Mouse (Mus musculus) hindbrain, embryonic 13.5 days (tissue): Measurements from ENCODE around the gene Rraga. TPM values are rescaled to one million over a fixed set of nuclear protein-coding genes. Genes with fewer than 3 reads are reported as not detected.

Source experiments
- ATAC-seq: fragments of 200-750 bp; cut with Nextera tagmentation; 2 replicates; pipeline ENCODE4 v1.8.0; 2017; ENCODE audit warnings: moderate TSS enrichment; ENCODE audit not compliant: low FRiP score
- H3K27ac ChIP-seq: fragments of 300-500 bp; sonication (generic); 2 replicates; pipeline ENCODE4 v1.5.1; 2015; ENCODE audit warnings: inconsistent platforms, mild to moderate bottlenecking, moderate library complexity
- H3K27me3 ChIP-seq: fragments of 300-500 bp; sonication (generic); 2 replicates; pipeline ENCODE4 v1.6.1; 2015; ENCODE audit warnings: mild to moderate bottlenecking, inconsistent platforms
- H3K36me3 ChIP-seq: fragments of 300-500 bp; sonication (generic); 2 replicates; pipeline ENCODE4 v1.6.1; 2015; ENCODE audit warnings: mild to moderate bottlenecking, inconsistent platforms
- H3K4me1 ChIP-seq: fragments of 300-500 bp; sonication (generic); replicated peaks from 2 replicates; pipeline ENCODE4 v1.6.1; 2015; ENCODE audit warnings: inconsistent platforms
- H3K4me2 ChIP-seq: fragments of 300-500 bp; sonication (generic); 2 replicates; pipeline ENCODE4 v1.6.1; 2015; ENCODE audit warnings: inconsistent platforms, mild to moderate bottlenecking, moderate library complexity
- H3K4me3 ChIP-seq: fragments of 300-500 bp; sonication (generic); 2 replicates; pipeline ENCODE4 v1.5.1; 2015; ENCODE audit warnings: mild to moderate bottlenecking, inconsistent platforms
- H3K9ac ChIP-seq: fragments of 300-500 bp; sonication (generic); 2 replicates; pipeline ENCODE4 v1.6.1; 2015; ENCODE audit warnings: mild to moderate bottlenecking, inconsistent platforms
- H3K9me3 ChIP-seq: fragments of 300-500 bp; sonication (generic); 2 replicates; pipeline ENCODE4 v1.6.1; 2016; ENCODE audit warnings: inconsistent platforms
- WGBS: fragments of 180-500 bp; shearing (Covaris S2); methylation state at CpG from one replicate; pipeline ENCODE4 v1.1.7; 2015; 5-methylcytosine and 5-hydroxymethylcytosine counted together
- polyA plus RNA-seq: library from polyadenylated mRNA; unstranded; fragments of >200 nt; fragmentation: Nextera tagmentation; extraction: Ambion mirVana; gene quantifications from 2 replicates; pipeline ENCODE4 v1.2.1, GENCODE M21; 2015

Gene Rraga
- polyA plus RNA-seq, 1 experiment from 2014 or later, result 106 TPM

GRCm38 (mm10) chr4:86555035-86555707, 20.3 kb upstream of the Rraga start:
- WGBS, result 33% methylated on average over 6 of the region's 6 CpGs
- ATAC-seq, result 0 out of 2 replicates have a peak, but pooled peaks have one; percentile 63

GRCm38 (mm10) chr4:86557371-86557770, 18.1 kb upstream of the Rraga start:
- 0 out of 2 replicates have a peak, but pooled peaks cover 7% of the 10 kb centered on the region for H3K27me3 ChIP-seq
- no peak overlapping the region for H3K9ac ChIP-seq
- H3K36me3 ChIP-seq, result no peaks in the 10 kb centered on the region
- H3K27ac ChIP-seq, result no peak overlapping the region
- H3K9me3 ChIP-seq, result no peaks in the 10 kb centered on the region
- ATAC-seq, result no peak
- 68% methylated on average over 7 of the region's 7 CpGs for WGBS
- no peaks in the 10 kb centered on the region for H3K4me1 ChIP-seq
- no peak overlapping the region for H3K4me3 ChIP-seq
- H3K4me2 ChIP-seq, result no peak overlapping the region

More at GRCm38 (mm10) chr4:86555035-86555707, 20.3 kb upstream of the Rraga start:
- no peak overlapping the region for H3K4me3 ChIP-seq
- H3K27ac ChIP-seq, result no peak overlapping the region
- 0 out of 2 replicates have a peak, but pooled peaks cover 7% of the 10 kb centered on the region for H3K27me3 ChIP-seq
- no peak overlapping the region for H3K9ac ChIP-seq
- H3K4me2 ChIP-seq, result no peak overlapping the region
- no peaks in the 10 kb centered on the region for H3K9me3 ChIP-seq
- no peaks in the 10 kb centered on the region for H3K4me1 ChIP-seq
- H3K36me3 ChIP-seq, result no peaks in the 10 kb centered on the region

- Histone ChIP-seq H3K4me3 (no peak within 1 kb of the TSS), H3K27me3 (0 out of 2 replicates have a peak, but pooled peaks cover 7% of the 10 kb centered on the region), H3K27ac (no peak within 1 kb of the TSS), H3K9me3 (no peaks in the 10 kb centered on the region), H3K4me2 (no peak within 1 kb of the TSS), H3K4me1 (no peaks in the 10 kb centered on the region), H3K36me3 (no peaks in the 10 kb centered on the region), H3K9ac (no peak within 1 kb of the TSS)
- 93% methylated on average over 7 of the region's 7 CpGs for WGBS
- ATAC-seq, result no peak
Measured at GRCm38 (mm10) chr4:86558228-86558627, 17.2 kb upstream of the Rraga start, which contains the start of gene Saxo1. Saxo1 (minus strand) TSS chr4:86558328.

- Histone ChIP-seq H3K4me3 (no peak overlapping the region), H3K4me2 (no peak overlapping the region), H3K9me3 (no peaks in the 10 kb centered on the region), H3K4me1 (no peaks in the 10 kb centered on the region), H3K9ac (no peak overlapping the region), H3K27ac (no peak overlapping the region), H3K27me3 (0 out of 2 replicates have a peak, but pooled peaks cover 7% of the 10 kb centered on the region), H3K36me3 (no peaks in the 10 kb centered on the region)
- ATAC-seq, result no peak
- 78% methylated on average over 4 of the region's 4 CpGs for WGBS
Measured at GRCm38 (mm10) chr4:86559006-86559405, 16.5 kb upstream of the Rraga start.

- no peak overlapping the region for H3K4me3 ChIP-seq
- no peak overlapping the region for H3K9ac ChIP-seq
- H3K27ac ChIP-seq, result no peak overlapping the region
- H3K9me3 ChIP-seq, result no peaks in the 10 kb centered on the region
- ATAC-seq, result no peak
- WGBS, result 93% methylated on average over 3 of the region's 3 CpGs
- no peak overlapping the region for H3K4me2 ChIP-seq
- no peaks in the 10 kb centered on the region for H3K36me3 ChIP-seq
- H3K4me1 ChIP-seq, result no peaks in the 10 kb centered on the region
- H3K27me3 ChIP-seq, result 0 out of 2 replicates have a peak, but pooled peaks cover 7% of the 10 kb centered on the region
Measured at GRCm38 (mm10) chr4:86561061-86561460, 14.4 kb upstream of the Rraga start.

GRCm38 (mm10) chr4:86574939-86575282, 557 bp upstream of the Rraga start:
- H3K36me3 ChIP-seq, result peaks cover 12% of the 10 kb centered on the region

GRCm38 (mm10) chr4:86576120-86576541, 663 bp downstream of the Rraga start:
- ATAC-seq, result peak; percentile 5; the same call in 1 of the 2 replicates
- H3K4me3 ChIP-seq, result peak overlapping the region; percentile 86
- peak overlapping the region; percentile 98 for H3K27ac ChIP-seq
- H3K4me1 ChIP-seq, result peaks cover 31% of the 10 kb centered on the region
- H3K4me2 ChIP-seq, result peak overlapping the region; percentile 97
- H3K9ac ChIP-seq, result peak overlapping the region; percentile 97
- peaks cover 20% of the 10 kb centered on the region for H3K36me3 ChIP-seq
- 0 out of 2 replicates have a peak, but pooled peaks cover 3% of the 10 kb centered on the region for H3K27me3 ChIP-seq
- WGBS, result under 1% methylated on average over 20 of the region's 20 CpGs
- no peaks in the 10 kb centered on the region for H3K9me3 ChIP-seq

More at GRCm38 (mm10) chr4:86574939-86575282, 557 bp upstream of the Rraga start:
- Histone ChIP-seq H3K27me3 (0 out of 2 replicates have a peak, but pooled peaks cover 3% of the 10 kb centered on the region), H3K27ac (peak overlapping the region; percentile 98), H3K4me3 (peak overlapping the region; percentile 86), H3K4me1 (peaks cover 31% of the 10 kb centered on the region), H3K9ac (peak overlapping the region; percentile 97), H3K9me3 (no peaks in the 10 kb centered on the region), H3K4me2 (peak overlapping the region; percentile 97)
- ATAC-seq, result peak; percentile 50
- WGBS, result 12% methylated on average over 6 of the region's 6 CpGs

GRCm38 (mm10) chr4:86576630-86577225, 1.3 kb downstream of the Rraga start:
- H3K4me1 ChIP-seq, result peaks cover 31% of the 10 kb centered on the region
- peak overlapping the region; percentile 97 for H3K9ac ChIP-seq
- H3K36me3 ChIP-seq, result peaks cover 20% of the 10 kb centered on the region
- H3K27me3 ChIP-seq, result 0 out of 2 replicates have a peak, but pooled peaks cover 3% of the 10 kb centered on the region
- peak overlapping the region; percentile 97 for H3K4me2 ChIP-seq
- H3K4me3 ChIP-seq, result peak overlapping the region; percentile 86
- whole genome bisulfite sequencing, result 9% methylated on average over 11 of the region's 11 CpGs
- peak overlapping the region; percentile 98 for H3K27ac ChIP-seq
- no peaks in the 10 kb centered on the region for H3K9me3 ChIP-seq
- ATAC-seq, result no peak

GRCm38 (mm10) chr4:86580056-86580455, 4.6 kb downstream of the Rraga start:
- WGBS, result 61% methylated on average over 4 of the region's 4 CpGs
- no peaks in the 10 kb centered on the region for H3K9me3 ChIP-seq
- no peaks in the 10 kb centered on the region for H3K27me3 ChIP-seq

GRCm38 (mm10) chr4:86580591-86580990, 5.1 kb downstream of the Rraga start:
- Histone ChIP-seq H3K4me3 (no peak overlapping the region), H3K27me3 (no peaks in the 10 kb centered on the region), H3K36me3 (peaks cover 47% of the 10 kb centered on the region), H3K9ac (no peak overlapping the region), H3K4me1 (peaks cover 28% of the 10 kb centered on the region), H3K27ac (no peak overlapping the region), H3K9me3 (no peaks in the 10 kb centered on the region), H3K4me2 (no peak overlapping the region)
- 88% methylated on average over 3 of the region's 3 CpGs for WGBS
- ATAC-seq, result no peak

More at GRCm38 (mm10) chr4:86580056-86580455, 4.6 kb downstream of the Rraga start:
- ATAC-seq, result no peak
- Histone ChIP-seq H3K9ac (no peak overlapping the region), H3K4me2 (no peak overlapping the region), H3K4me1 (peaks cover 28% of the 10 kb centered on the region), H3K4me3 (no peak overlapping the region), H3K27ac (no peak overlapping the region), H3K36me3 (peaks cover 42% of the 10 kb centered on the region)

- no peak overlapping the region for H3K4me2 ChIP-seq
- no peaks in the 10 kb centered on the region for H3K9me3 ChIP-seq
- H3K36me3 ChIP-seq, result peaks cover 41% of the 10 kb centered on the region
- no peak for ATAC-seq
- H3K27ac ChIP-seq, result no peak overlapping the region
- no peak overlapping the region for H3K9ac ChIP-seq
- no peaks in the 10 kb centered on the region for H3K4me1 ChIP-seq
- 92% methylated on average over 3 of the region's 3 CpGs for WGBS
- no peaks in the 10 kb centered on the region for H3K27me3 ChIP-seq
- no peak overlapping the region for H3K4me3 ChIP-seq
Measured at GRCm38 (mm10) chr4:86588236-86588635, 12.8 kb downstream of the Rraga start.

- H3K9ac ChIP-seq, result no peak overlapping the region
- no peak overlapping the region for H3K4me2 ChIP-seq
- H3K27me3 ChIP-seq, result no peaks in the 10 kb centered on the region
- no peaks in the 10 kb centered on the region for H3K4me1 ChIP-seq
- no peak overlapping the region for H3K27ac ChIP-seq
- 93% methylated on average over 2 of the region's 2 CpGs for WGBS
- no peak for ATAC-seq
- no peak overlapping the region for H3K4me3 ChIP-seq
- H3K9me3 ChIP-seq, result no peaks in the 10 kb centered on the region
- H3K36me3 ChIP-seq, result peaks cover 22% of the 10 kb centered on the region
Measured at GRCm38 (mm10) chr4:86591304-86591703, 15.8 kb downstream of the Rraga start.
